In genomic region chr2:147717484-147717947, GRCm38 (mm10) we compare ENCODE assay signal across 24 mouse cellular contexts.
A peak's percentile ranks its signal among the peaks of the same experiment; 100 is the strongest.
DNase-seq lines count a peak whose midpoint lies in the region; ATAC-seq and TF ChIP-seq lines count a peak whose summit lies in the region.
"Had no signal": no experiment of that assay in that cellular context is flagged by ENCODE, and none has a peak within 500 bp of the region (broad histone marks: within the 10 kb centered on the region; RNA-seq: fewer than 3 reads in every experiment).

No protein-coding gene starts in this region.

- TF ChIP-seq CTCF in intestine, postnatal 0 days (IDR thresholded peaks at IDR 0.05; ENCODE audit: low read depth), result no peak

- no peak overlapping the region for H3K4me2 ChIP-seq in intestine, embryonic 14.5 days (ENCODE audit: low read length)
- H3K4me2 ChIP-seq in intestine, postnatal 0 days (replicated peaks; ENCODE audit: low read depth), result no peak overlapping the region
- no peak overlapping the region for H3K4me2 ChIP-seq in limb, embryonic 12.5 days
- H3K4me2 ChIP-seq in limb, embryonic 14.5 days (replicated peaks; ENCODE audit: low read depth, low read length, severe bottlenecking), result no peak overlapping the region
- H3K4me2 ChIP-seq in heart, embryonic 11.5 days, result no peak overlapping the region
- H3K4me2 ChIP-seq: embryonic facial prominence, embryonic 13.5 days; forebrain, embryonic 12.5 days; forebrain, embryonic 15.5 days; heart, embryonic 13.5 days; hindbrain, embryonic 14.5 days had no signal

- no peak overlapping the region for H3K4me3 ChIP-seq in intestine, embryonic 14.5 days (ENCODE audit: low read depth, low read length)
- H3K4me3 ChIP-seq in intestine, postnatal 0 days (ENCODE audit: low read depth, low read length), result no peak overlapping the region
- H3K4me3 ChIP-seq in limb, embryonic 12.5 days (replicated peaks), result no peak overlapping the region
- H3K4me3 ChIP-seq in limb, embryonic 10.5 days, result no peak overlapping the region
- H3K4me3 ChIP-seq in limb, embryonic 14.5 days (replicated peaks; ENCODE audit: low read length), result no peak overlapping the region
- H3K4me3 ChIP-seq in heart, embryonic 11.5 days (ENCODE audit: low read depth, low read length), result no peak overlapping the region
- H3K4me3 ChIP-seq: embryonic facial prominence, embryonic 10.5 days; embryonic facial prominence, embryonic 13.5 days; erythroblast, embryonic 14.5 days; forebrain, embryonic 12.5 days; forebrain, embryonic 15.5 days; heart, embryonic 13.5 days had no signal

- H3K4me1 ChIP-seq in intestine, embryonic 14.5 days (replicated peaks; ENCODE audit: control insufficient read depth, insufficient read depth, low read length), result no peaks in the 10 kb centered on the region
- no peaks in the 10 kb centered on the region for H3K4me1 ChIP-seq in intestine, postnatal 0 days (replicated peaks; ENCODE audit: control insufficient read depth, insufficient read depth, low read length)
- H3K4me1 ChIP-seq in limb, embryonic 12.5 days (replicated peaks), result 0 out of 2 replicates have a peak, but pooled peaks cover 6% of the 10 kb centered on the region
- H3K4me1 ChIP-seq in limb, embryonic 10.5 days, result no peaks in the 10 kb centered on the region
- H3K4me1 ChIP-seq in limb, embryonic 14.5 days (ENCODE audit: control insufficient read depth, insufficient read depth, low read length), result peaks cover 8% of the 10 kb centered on the region; the same call in 1 of the 2 replicates
- no peaks in the 10 kb centered on the region for H3K4me1 ChIP-seq in heart, embryonic 11.5 days (ENCODE audit: control insufficient read depth, insufficient read depth, low read length)
- H3K4me1 ChIP-seq: embryonic facial prominence, embryonic 10.5 days; embryonic facial prominence, embryonic 13.5 days; forebrain, embryonic 12.5 days; forebrain, embryonic 15.5 days; heart, embryonic 13.5 days had no signal

- DNase-seq in intestine, embryonic 14.5 days (ENCODE audit: low spot score), result no peak
- no peak for DNase-seq in limb, embryonic 10.5 days (ENCODE audit: low spot score)
- DNase-seq in limb, embryonic 14.5 days (ENCODE audit: low spot score), result peak; percentile 69
- DNase-seq: adrenal gland, adult 8-10 months; adrenal gland, postnatal 25 days; cerebellum, adult 11-12 months; cerebellum, adult 8-10 months; cerebellum, postnatal 36 days; embryo, embryonic 11 days; gastrocnemius, postnatal 25 days; heart, adult 18-20 months; heart, postnatal 14 days; heart, postnatal 4 days had no signal

- TF ChIP-seq POLR2A in limb, embryonic 14.5 days (IDR thresholded peaks at IDR 0.05; ENCODE audit: borderline replicate concordance, extremely low read depth, insufficient read depth, insufficient read length), result no peak

- no peak overlapping the region for H3K27ac ChIP-seq in intestine, embryonic 14.5 days (ENCODE audit: low read depth)
- H3K27ac ChIP-seq in intestine, postnatal 0 days (ENCODE audit: low read depth, low read length), result no peak overlapping the region
- H3K27ac ChIP-seq in limb, embryonic 12.5 days, result no peak overlapping the region
- no peak overlapping the region for H3K27ac ChIP-seq in limb, embryonic 10.5 days
- H3K27ac ChIP-seq in limb, embryonic 14.5 days (replicated peaks; ENCODE audit: low read depth, low read length), result no peak overlapping the region
- no peak overlapping the region for H3K27ac ChIP-seq in heart, embryonic 11.5 days (ENCODE audit: low read depth, low read length)
- H3K27ac ChIP-seq: embryonic facial prominence, embryonic 10.5 days; embryonic facial prominence, embryonic 13.5 days; forebrain, embryonic 12.5 days; forebrain, embryonic 15.5 days; heart, embryonic 13.5 days; hindbrain, embryonic 14.5 days had no signal

- no peaks in the 10 kb centered on the region for H3K27me3 ChIP-seq in intestine, embryonic 14.5 days (replicated peaks; ENCODE audit: control insufficient read depth, insufficient read depth, low read length)
- no peaks in the 10 kb centered on the region for H3K27me3 ChIP-seq in intestine, postnatal 0 days (replicated peaks; ENCODE audit: control insufficient read depth, insufficient read depth, low read length)
- H3K27me3 ChIP-seq in limb, embryonic 12.5 days, result peaks cover 14% of the 10 kb centered on the region
- H3K27me3 ChIP-seq in limb, embryonic 10.5 days (ENCODE audit: low read depth, poor library complexity, severe bottlenecking), result peaks cover 74% of the 10 kb centered on the region
- H3K27me3 ChIP-seq in limb, embryonic 14.5 days (ENCODE audit: control insufficient read depth, insufficient read depth, low read length), result 0 out of 2 replicates have a peak, but pooled peaks cover 5% of the 10 kb centered on the region
- no peaks in the 10 kb centered on the region for H3K27me3 ChIP-seq in heart, embryonic 11.5 days (ENCODE audit: control insufficient read depth, insufficient read depth, low read length)
- H3K27me3 ChIP-seq: embryonic facial prominence, embryonic 13.5 days; forebrain, embryonic 12.5 days; forebrain, embryonic 15.5 days had no signal

- H3K36me3 ChIP-seq in intestine, embryonic 14.5 days (ENCODE audit: control insufficient read depth, insufficient read depth, low read length), result no peaks in the 10 kb centered on the region
- H3K36me3 ChIP-seq in intestine, postnatal 0 days (ENCODE audit: control insufficient read depth, insufficient read depth), result no peaks in the 10 kb centered on the region
- no peaks in the 10 kb centered on the region for H3K36me3 ChIP-seq in limb, embryonic 12.5 days
- H3K36me3 ChIP-seq in limb, embryonic 10.5 days, result no peaks in the 10 kb centered on the region
- no peaks in the 10 kb centered on the region for H3K36me3 ChIP-seq in limb, embryonic 14.5 days (ENCODE audit: control insufficient read depth, insufficient read depth, low read length)
- H3K36me3 ChIP-seq in heart, embryonic 11.5 days (ENCODE audit: control insufficient read depth, insufficient read depth, low read length), result no peaks in the 10 kb centered on the region
- H3K36me3 ChIP-seq: embryonic facial prominence, embryonic 10.5 days; embryonic facial prominence, embryonic 13.5 days; forebrain, embryonic 12.5 days; forebrain, embryonic 15.5 days; heart, embryonic 13.5 days had no signal

- H3K9me3 ChIP-seq in intestine, embryonic 14.5 days (ENCODE audit: control insufficient read depth, low read length), result no peaks in the 10 kb centered on the region
- no peaks in the 10 kb centered on the region for H3K9me3 ChIP-seq in intestine, postnatal 0 days (ENCODE audit: control insufficient read depth)
- no peaks in the 10 kb centered on the region for H3K9me3 ChIP-seq in limb, embryonic 12.5 days
- no peaks in the 10 kb centered on the region for H3K9me3 ChIP-seq in limb, embryonic 10.5 days (replicated peaks)
- no peaks in the 10 kb centered on the region for H3K9me3 ChIP-seq in limb, embryonic 14.5 days (ENCODE audit: control insufficient read depth, low read length)
- no peaks in the 10 kb centered on the region for H3K9me3 ChIP-seq in heart, embryonic 11.5 days (replicated peaks; ENCODE audit: control insufficient read depth, low read length)
- H3K9me3 ChIP-seq: embryonic facial prominence, embryonic 10.5 days; embryonic facial prominence, embryonic 13.5 days; forebrain, embryonic 12.5 days; forebrain, embryonic 15.5 days; heart, embryonic 13.5 days had no signal

- peak; percentile 36; the same call in 1 of the 2 replicates for ATAC-seq in intestine, embryonic 14.5 days (replicated peaks; ENCODE audit: low FRiP score, low TSS enrichment, low read depth)
- ATAC-seq in intestine, postnatal 0 days, result no peak
- peak; percentile 66 for ATAC-seq in limb, embryonic 12.5 days (ENCODE audit: insufficient number of reproducible peaks, insufficient read depth, low FRiP score, low TSS enrichment, low read depth)
- peak; percentile 70 for ATAC-seq in limb, embryonic 14.5 days (ENCODE audit: low FRiP score, low read depth)
- no peak for ATAC-seq in heart, embryonic 11.5 days (replicated peaks; ENCODE audit: insufficient number of reproducible peaks, low FRiP score, low TSS enrichment)
- ATAC-seq: activated CD4-positive, CD25-positive, alpha-beta regulatory T cell, adult 4 months; forebrain, embryonic 15.5 days had no signal

- no peak overlapping the region for H3K9ac ChIP-seq in intestine, embryonic 14.5 days (ENCODE audit: low read length)
- no peak overlapping the region for H3K9ac ChIP-seq in intestine, postnatal 0 days (ENCODE audit: low read depth, low read length)
- no peak overlapping the region for H3K9ac ChIP-seq in limb, embryonic 12.5 days (replicated peaks)
- no peak overlapping the region for H3K9ac ChIP-seq in limb, embryonic 14.5 days (ENCODE audit: low read depth, low read length, severe bottlenecking)
- H3K9ac ChIP-seq in heart, embryonic 11.5 days (ENCODE audit: low read depth, low read length), result no peak overlapping the region
- H3K9ac ChIP-seq: embryonic facial prominence, embryonic 13.5 days; forebrain, embryonic 12.5 days; forebrain, embryonic 15.5 days; heart, embryonic 13.5 days; hindbrain, embryonic 14.5 days had no signal

- 71% methylated on average over 12 of the region's 12 CpGs for WGBS in intestine, embryonic 14.5 days
- WGBS in intestine, postnatal 0 days, result 52% methylated on average over 12 of the region's 12 CpGs
- WGBS in limb, embryonic 12.5 days, result 64% methylated on average over 12 of the region's 12 CpGs
- WGBS in limb, embryonic 10.5 days, result 95% methylated on average over 12 of the region's 12 CpGs
- WGBS in limb, embryonic 14.5 days, result 33% methylated on average over 12 of the region's 12 CpGs
- 86% methylated on average over 12 of the region's 12 CpGs for WGBS in heart, embryonic 11.5 days (ENCODE audit: insufficient replicate concordance)

Comparison
In these comparisons a context has a peak if more than half of its experiments do, and no peak if none do; other contexts are left out.
1. ATAC-seq: peak in intestine, embryonic 14.5 days (single experiment), limb, embryonic 12.5 days (single experiment) and limb, embryonic 14.5 days (single experiment); none in intestine, postnatal 0 days (single experiment) and heart, embryonic 11.5 days (single experiment).